Mouse (Mus musculus) neural tube, embryonic 11.5 days (tissue): ENCODE results near the gene Eif5a2. TPM values are rescaled to one million over a fixed set of nuclear protein-coding genes. Genes with fewer than 3 reads are reported as not detected.

Experiments used
- ATAC-seq: fragments of 200-750 bp; cut with Nextera tagmentation; 2 replicates; pipeline ENCODE4 v1.8.0; 2017; ENCODE audit warnings: moderate number of reproducible peaks, mild to moderate bottlenecking, moderate TSS enrichment, moderate library complexity; ENCODE audit not compliant: insufficient read depth, low FRiP score, low TSS enrichment
- DNase-seq: peaks from one replicate; pipeline ENCODE4 v3.0.0-alpha.2; 2015; ENCODE audit warnings: low spot score
- H3K27ac ChIP-seq: fragments of 300-500 bp; sonication (generic); 2 replicates; pipeline ENCODE4 v1.5.1; 2014; ENCODE audit warnings: low read depth, mild to moderate bottlenecking, low read length
- H3K27me3 ChIP-seq: fragments of 300-500 bp; sonication (generic); 2 replicates; pipeline ENCODE4 v1.6.1; 2014; ENCODE audit warnings: mild to moderate bottlenecking, low read length, mixed read lengths; ENCODE audit not compliant: control insufficient read depth, insufficient read depth
- H3K36me3 ChIP-seq: fragments of 300-500 bp; sonication (generic); 2 replicates; pipeline ENCODE4 v1.6.1; 2014; ENCODE audit warnings: mild to moderate bottlenecking, low read length, moderate library complexity, mixed read lengths; ENCODE audit not compliant: control insufficient read depth, insufficient read depth
- H3K4me1 ChIP-seq: fragments of 300-500 bp; sonication (generic); 2 replicates; pipeline ENCODE4 v1.6.1; 2014; ENCODE audit warnings: low read length, mixed read lengths; ENCODE audit not compliant: control insufficient read depth, insufficient read depth
- H3K4me2 ChIP-seq: fragments of 300-500 bp; sonication (generic); 2 replicates; pipeline ENCODE4 v1.6.1; 2014; ENCODE audit warnings: low read depth, mild to moderate bottlenecking, moderate library complexity
- H3K4me3 ChIP-seq: fragments of 300-500 bp; sonication (generic); 2 replicates; pipeline ENCODE4 v1.5.1; 2014; ENCODE audit warnings: low read depth, low read length
- H3K9ac ChIP-seq: fragments of 300-500 bp; sonication (generic); 2 replicates; pipeline ENCODE4 v1.6.1; 2014; ENCODE audit warnings: mild to moderate bottlenecking, low read length
- H3K9me3 ChIP-seq: fragments of 300-500 bp; sonication (generic); 2 replicates; pipeline ENCODE4 v1.6.1; 2016; ENCODE audit warnings: low read length; ENCODE audit not compliant: control insufficient read depth
- WGBS: fragments of 180-500 bp; shearing (Covaris S2); extraction: QIAGEN DNeasy Blood & Tissue Kit; methylation state at CpG from one replicate; pipeline ENCODE4 v1.1.7; 2014; 5-methylcytosine and 5-hydroxymethylcytosine counted together
- polyA plus RNA-seq: library from polyadenylated mRNA; unstranded; fragments of >200 nt; fragmentation: Nextera tagmentation; extraction: Ambion mirVana; gene quantifications from 2 replicates; pipeline ENCODE4 v1.2.1, GENCODE M21; 2014

The Eif5a2 gene
- polyA plus RNA-seq, 1 experiment from 2014 or later: 18.0 TPM

DNA sequence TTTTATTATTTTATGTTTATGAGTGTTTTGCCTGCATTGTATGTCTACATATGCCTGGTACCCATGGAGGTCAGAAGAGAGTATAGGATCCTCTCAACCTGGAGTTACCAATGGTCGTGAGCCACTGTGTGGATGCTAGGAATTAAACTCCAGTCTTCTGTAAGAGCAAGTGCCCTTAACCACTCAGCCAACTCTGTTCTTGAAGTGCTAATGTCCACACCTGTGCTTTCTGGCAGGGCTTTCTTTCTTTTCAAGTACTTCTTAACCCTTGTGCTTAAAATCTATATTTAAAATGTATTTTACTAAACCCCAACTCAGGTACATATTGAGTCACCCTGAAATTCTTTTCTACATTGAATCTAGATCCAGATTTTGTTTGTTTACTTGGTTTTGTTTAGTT is 45.2 kb downstream of the Eif5a2 start:
- no peak for DNase-seq
- H3K36me3 ChIP-seq: no peaks in the 10 kb centered on the region

DNA sequence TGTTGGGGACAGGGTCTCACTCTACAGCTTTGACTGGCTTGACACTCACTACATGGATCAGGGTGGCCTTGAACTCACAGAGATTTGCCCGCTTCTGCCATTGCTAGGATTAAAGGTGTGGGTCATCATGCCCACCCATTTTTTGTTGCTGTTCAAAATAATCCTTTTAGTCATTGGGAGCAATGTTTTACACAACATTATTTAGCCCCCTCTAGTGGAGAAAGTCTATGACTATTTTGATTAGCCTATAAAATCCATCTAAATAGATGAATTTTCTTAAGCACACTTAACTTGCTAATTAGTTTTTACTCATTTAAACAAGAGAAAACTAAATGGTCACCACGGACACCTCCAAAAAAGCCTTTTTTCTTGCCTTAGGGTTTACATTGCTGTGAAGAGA is 46.5 kb downstream of the Eif5a2 start:
- H3K36me3 ChIP-seq: no peaks in the 10 kb centered on the region
- no peak overlapping the region for H3K4me3 ChIP-seq
- H3K9me3 ChIP-seq: no peaks in the 10 kb centered on the region
- no peak overlapping the region for H3K27ac ChIP-seq
- no peaks in the 10 kb centered on the region for H3K27me3 ChIP-seq
- no peak for ATAC-seq
- DNase-seq: no peak
- H3K4me1 ChIP-seq: no peaks in the 10 kb centered on the region
- WGBS: 86% methylated on average over 2 of the region's 2 CpGs
- no peak overlapping the region for H3K9ac ChIP-seq
- no peak overlapping the region for H3K4me2 ChIP-seq

More for the DNA sequence above, 45.2 kb downstream of the Eif5a2 start:
- ATAC-seq: no peak
- H3K4me3 ChIP-seq: no peak overlapping the region
- H3K27ac ChIP-seq: no peak overlapping the region
- 81% methylated on average over 1 of the region's 1 CpGs for WGBS
- H3K4me2 ChIP-seq: no peak overlapping the region
- H3K9ac ChIP-seq: no peak overlapping the region
- H3K9me3 ChIP-seq: no peaks in the 10 kb centered on the region
- H3K4me1 ChIP-seq: no peaks in the 10 kb centered on the region
- H3K27me3 ChIP-seq: no peaks in the 10 kb centered on the region

GRCm38 (mm10) chr3:28829454-28829853 is 48.4 kb downstream of the Eif5a2 start:
- ATAC-seq (no peak), DNase-seq (no peak)
- Histone ChIP-seq H3K4me1 (no peaks in the 10 kb centered on the region), H3K36me3 (no peaks in the 10 kb centered on the region), H3K27me3 (no peaks in the 10 kb centered on the region), H3K9ac (no peak overlapping the region), H3K4me3 (no peak overlapping the region), H3K4me2 (no peak overlapping the region), H3K9me3 (no peaks in the 10 kb centered on the region), H3K27ac (no peak overlapping the region)
- WGBS: 92% methylated on average over 2 of the region's 2 CpGs

- Histone ChIP-seq H3K27ac (no peak overlapping the region), H3K4me3 (no peak overlapping the region), H3K36me3 (no peaks in the 10 kb centered on the region), H3K4me1 (no peaks in the 10 kb centered on the region), H3K9ac (no peak overlapping the region), H3K9me3 (no peaks in the 10 kb centered on the region), H3K27me3 (no peaks in the 10 kb centered on the region), H3K4me2 (no peak overlapping the region)
- ATAC-seq (no peak), DNase-seq (no peak)
- WGBS: 97% methylated on average over 2 of the region's 2 CpGs
Measured at GRCm38 (mm10) chr3:28836796-28837371, 55.8 kb downstream of the Eif5a2 start.

DNA sequence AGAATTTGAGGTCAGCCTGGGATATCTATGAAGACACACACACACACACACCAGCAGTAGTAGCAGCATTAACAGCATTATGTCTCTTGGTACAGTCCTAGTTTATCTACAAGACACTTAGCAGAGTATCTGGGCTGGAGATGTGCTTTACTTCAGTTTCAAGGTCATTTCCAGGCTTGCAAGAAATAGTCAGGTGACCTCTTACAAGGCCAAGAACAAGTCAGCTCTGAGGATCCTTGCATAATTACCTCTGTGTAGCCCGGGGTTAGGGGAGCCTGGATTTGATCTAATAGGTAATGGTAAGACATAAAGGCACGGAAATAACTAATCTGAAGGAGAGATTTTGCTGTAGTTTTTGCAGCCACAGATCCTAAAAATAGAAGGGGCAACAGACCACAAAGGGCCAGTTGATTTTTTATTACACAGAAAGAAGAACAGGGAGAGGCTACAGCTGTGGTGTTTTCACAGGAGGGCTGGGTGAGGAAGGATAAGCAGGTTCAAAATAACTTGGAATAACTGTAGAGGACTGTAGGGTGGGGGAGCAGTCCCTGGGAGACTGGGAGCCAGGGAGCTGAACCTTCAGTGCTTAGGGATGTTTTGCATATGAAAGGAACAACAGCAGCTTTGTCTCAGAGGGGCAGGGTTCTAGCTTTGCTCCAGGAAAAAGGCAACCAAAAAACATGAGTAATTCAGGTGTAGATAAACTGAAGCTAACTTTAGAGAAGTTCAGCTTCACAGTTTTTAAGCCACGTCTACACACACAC is 61.0 kb downstream of the Eif5a2 start:
- no peak for DNase-seq
- Histone ChIP-seq H3K4me2 (no peak overlapping the region), H3K27ac (no peak overlapping the region), H3K27me3 (no peaks in the 10 kb centered on the region), H3K9me3 (no peaks in the 10 kb centered on the region), H3K9ac (no peak overlapping the region), H3K4me3 (no peak overlapping the region), H3K36me3 (no peaks in the 10 kb centered on the region), H3K4me1 (no peaks in the 10 kb centered on the region; the same call in 1 of the 2 replicates)
- ATAC-seq: 0 out of 2 replicates have a peak, but pooled peaks have one; percentile 45
- WGBS: 26% methylated on average over 3 of the region's 3 CpGs

- Histone ChIP-seq H3K4me1 (no peaks in the 10 kb centered on the region; the same call in 1 of the 2 replicates), H3K9me3 (no peaks in the 10 kb centered on the region), H3K9ac (no peak overlapping the region), H3K36me3 (no peaks in the 10 kb centered on the region), H3K27ac (no peak overlapping the region), H3K4me2 (no peak overlapping the region), H3K4me3 (no peak overlapping the region), H3K27me3 (no peaks in the 10 kb centered on the region)
- 27% methylated on average over 8 of the region's 8 CpGs for WGBS
- ATAC-seq: no peak
- no peak for DNase-seq
Measured at GRCm38 (mm10) chr3:28843231-28843630, 62.2 kb downstream of the Eif5a2 start.

DNA sequence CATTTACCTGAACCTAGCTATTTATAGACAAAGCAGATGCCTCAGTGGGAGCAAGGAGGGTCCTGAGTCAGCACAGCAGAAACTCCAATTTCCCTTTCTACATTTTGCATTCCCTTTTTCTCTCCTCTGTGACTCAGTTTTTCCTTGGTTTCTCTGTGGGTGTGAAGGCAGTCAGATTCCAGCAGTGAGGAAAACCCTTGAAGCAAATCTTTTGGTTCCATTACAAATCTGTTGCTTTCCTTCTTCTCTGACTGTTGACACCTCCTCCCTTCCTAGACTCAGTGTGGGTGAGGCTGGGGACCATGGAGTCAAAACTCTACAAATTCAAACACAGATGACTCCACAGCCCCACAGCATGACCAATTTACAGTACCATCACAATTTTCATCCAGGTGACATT is 66.0 kb downstream of the Eif5a2 start:
- H3K4me1 ChIP-seq: no peaks in the 10 kb centered on the region; the same call in 1 of the 2 replicates
- no peak overlapping the region for H3K4me2 ChIP-seq
- H3K4me3 ChIP-seq: no peak overlapping the region
- no peaks in the 10 kb centered on the region for H3K27me3 ChIP-seq
- ATAC-seq: no peak
- no peak overlapping the region for H3K27ac ChIP-seq
- H3K9ac ChIP-seq: no peak overlapping the region
- no peak for DNase-seq
- H3K9me3 ChIP-seq: no peaks in the 10 kb centered on the region
- H3K36me3 ChIP-seq: no peaks in the 10 kb centered on the region
